Mouse (Mus musculus) hematopoietic stem cell, adult 5-6 weeks (primary cell): ENCODE measurements around the gene Gm10160. TPM values are rescaled to one million over a fixed set of nuclear protein-coding genes. Genes with fewer than 3 reads are reported as not detected.
"Not testable (repeated sequence)": the region's sequence is repeated elsewhere in the genome, so short reads cannot be mapped to it uniquely, and the experiment has no call there.

Experiments used
- ATAC-seq, 2 experiments: fragments of 125-278 bp in 1 of 2; replicated peaks in 1 of 2; 2 replicates each; pipeline ENCODE4 v1.8.0; 2016 to 2017; ENCODE audit warnings: inconsistent platforms in 2 of 2, mild to moderate bottlenecking in 2 of 2, moderate number of reproducible peaks in 2 of 2, low read depth in 1 of 2, moderate TSS enrichment in 1 of 2; ENCODE audit not compliant: low FRiP score in 2 of 2, poor library complexity in 2 of 2, severe bottlenecking in 2 of 2, insufficient read depth in 1 of 2, low TSS enrichment in 1 of 2
- total RNA-seq: library from RNA; stranded (forward); fragments of 172-1452, 232-1000 nt; gene quantifications from 2 replicates; pipeline ENCODE4 v1.2.3, GENCODE M21; 2017

Gene Gm10160
- total RNA-seq, 1 experiment from 2014 or later: not detected

GRCm38 (mm10) chr7:81842141-81842540, 13.5 kb downstream of the Gm10160 start:
- ATAC-seq: no peak

- ATAC-seq: no peak
These were observed 14.2 kb downstream of the Gm10160 start for GRCm38 (mm10) chr7:81841439-81841838.

- no peak for ATAC-seq
These were observed 14.9 kb downstream of the Gm10160 start for GRCm38 (mm10) chr7:81840661-81841181.

- no peak for ATAC-seq
These were observed 15.8 kb downstream of the Gm10160 start for GRCm38 (mm10) chr7:81839746-81840145.

GRCm38 (mm10) chr7:81837771-81838170, 17.8 kb downstream of the Gm10160 start:
- not testable (repeated sequence) for ATAC-seq

- no peak for ATAC-seq
These were observed 20.2 kb downstream of the Gm10160 start for GRCm38 (mm10) chr7:81835430-81835829.

GRCm38 (mm10) chr7:81834847-81835246, 20.7 kb downstream of the Gm10160 start:
- ATAC-seq: 0 out of 4 replicates have a peak, but pooled peaks of 1 of the 2 experiments have one; percentile 46

GRCm38 (mm10) chr7:81829379-81829894, 26.2 kb downstream of the Gm10160 start, which contains the start of gene Btbd1:
Gene Btbd1, minus strand, starts transcription at chr7:81829431.
- ATAC-seq: peak; percentile 55 to 78

- peak; percentile 14 to 31; a peak in 2 of 4 replicates for ATAC-seq
These were observed 26.8 kb downstream of the Gm10160 start for GRCm38 (mm10) chr7:81828681-81829378.

- ATAC-seq: no peak
These were observed 27.6 kb downstream of the Gm10160 start for GRCm38 (mm10) chr7:81827806-81828667.

GRCm38 (mm10) chr7:81825381-81825780, 30.2 kb downstream of the Gm10160 start:
- no peak for ATAC-seq

- no peak for ATAC-seq
These were observed 30.7 kb downstream of the Gm10160 start for GRCm38 (mm10) chr7:81824906-81825305.

- no peak for ATAC-seq
These were observed 49.5 kb downstream of the Gm10160 start for GRCm38 (mm10) chr7:81806067-81806466.

Other genes with a start within 250 kb of the Gm10160 start
- 0.45 and 1.1 TPM in 2 replicates for gene Homer2, start 148.3 kb downstream of the Gm10160 start, total RNA-seq
- 70.3 and 92.4 TPM in 2 replicates for gene Ramac, start 92.9 kb downstream of the Gm10160 start, total RNA-seq
- gene 3110040N11Rik, start 66.3 kb downstream of the Gm10160 start, total RNA-seq: 79.8 and 104 TPM in 2 replicates
- gene Btbd1, start 26.4 kb downstream of the Gm10160 start, total RNA-seq: 90.9 and 142 TPM in 2 replicates
- gene Tm6sf1, start 3.2 kb upstream of the Gm10160 start, total RNA-seq: 109 and 119 TPM in 2 replicates
- 27.3 and 37.4 TPM in 2 replicates for gene Hdgfl3, start 78.7 kb upstream of the Gm10160 start, total RNA-seq
- gene Bnc1, start 136.5 kb upstream of the Gm10160 start, total RNA-seq: not detected in 2 replicates